Mouse (Mus musculus) midbrain, embryonic 13.5 days (tissue): ENCODE data around the gene Cttnbp2nl. TPM values are rescaled to one million over a fixed set of nuclear protein-coding genes. Genes with fewer than 3 reads are reported as not detected.

Source experiments
- ATAC-seq: fragments of 200-750 bp; cut with Nextera tagmentation; 2 replicates; pipeline ENCODE4 v1.8.0; 2017; ENCODE audit warnings: mild to moderate bottlenecking, moderate TSS enrichment, moderate library complexity
- H3K27ac ChIP-seq: fragments of 300-500 bp; sonication (generic); 2 replicates; pipeline ENCODE4 v1.5.1; 2015; ENCODE audit warnings: inconsistent platforms, mild to moderate bottlenecking, moderate library complexity
- H3K27me3 ChIP-seq: fragments of 300-500 bp; sonication (generic); 2 replicates; pipeline ENCODE4 v1.6.1; 2015; ENCODE audit warnings: mild to moderate bottlenecking, inconsistent platforms
- H3K36me3 ChIP-seq: fragments of 300-500 bp; sonication (generic); 2 replicates; pipeline ENCODE4 v1.6.1; 2015; ENCODE audit warnings: mild to moderate bottlenecking, inconsistent platforms
- H3K4me1 ChIP-seq: fragments of 300-500 bp; sonication (generic); replicated peaks from 2 replicates; pipeline ENCODE4 v1.6.1; 2015; ENCODE audit warnings: inconsistent platforms
- H3K4me2 ChIP-seq: fragments of 300-500 bp; sonication (generic); replicated peaks from 2 replicates; pipeline ENCODE4 v1.6.1; 2015; ENCODE audit warnings: moderate library complexity, mild to moderate bottlenecking, inconsistent platforms
- H3K4me3 ChIP-seq: fragments of 300-500 bp; sonication (generic); replicated peaks from 2 replicates; pipeline ENCODE4 v1.5.1; 2015; ENCODE audit warnings: mild to moderate bottlenecking, inconsistent platforms
- H3K9ac ChIP-seq: fragments of 300-500 bp; sonication (generic); replicated peaks from 2 replicates; pipeline ENCODE4 v1.6.1; 2015; ENCODE audit warnings: mild to moderate bottlenecking, inconsistent platforms
- H3K9me3 ChIP-seq: fragments of 300-500 bp; sonication (generic); 2 replicates; pipeline ENCODE4 v1.6.1; 2016; ENCODE audit warnings: mild to moderate bottlenecking, inconsistent platforms
- WGBS: fragments of 180-500 bp; shearing (Covaris S2); methylation state at CpG from one replicate; pipeline ENCODE4 v1.1.7; 2015; 5-methylcytosine and 5-hydroxymethylcytosine counted together
- polyA plus RNA-seq: library from polyadenylated mRNA; unstranded; fragments of >200 nt; fragmentation: Nextera tagmentation; extraction: Ambion mirVana; gene quantifications from 2 replicates; pipeline ENCODE4 v1.2.1, GENCODE M21; 2015

The Cttnbp2nl gene
- polyA plus RNA-seq, 1 experiment from 2014 or later = 66.7 TPM

- ATAC-seq = no peak
- H3K27ac ChIP-seq = no peak overlapping the region
- H3K36me3 ChIP-seq = peaks cover 72% of the 10 kb centered on the region
- peaks cover 9% of the 10 kb centered on the region for H3K4me1 ChIP-seq
- no peak overlapping the region for H3K4me3 ChIP-seq
- no peak overlapping the region for H3K9ac ChIP-seq
- no peaks in the 10 kb centered on the region for H3K27me3 ChIP-seq
- 91% methylated on average over 10 of the region's 10 CpGs for WGBS
- H3K4me2 ChIP-seq = no peak overlapping the region
- H3K9me3 ChIP-seq = no peaks in the 10 kb centered on the region
These were observed 16.6 kb downstream of the Cttnbp2nl start for GRCm38 (mm10) chr3:105036281-105036847.

GRCm38 (mm10) chr3:105023371-105024005 lies 29.5 kb downstream of the Cttnbp2nl start:
- ATAC-seq = no peak
- WGBS = 91% methylated on average over 10 of the region's 10 CpGs
- no peak overlapping the region for H3K27ac ChIP-seq

GRCm38 (mm10) chr3:105019826-105020692 lies 32.9 kb downstream of the Cttnbp2nl start:
- Histone ChIP-seq H3K4me3 (no peak overlapping the region), H3K27me3 (no peaks in the 10 kb centered on the region), H3K4me1 (peaks cover 7% of the 10 kb centered on the region; the same call in 1 of the 2 replicates), H3K9me3 (no peaks in the 10 kb centered on the region), H3K27ac (no peak overlapping the region), H3K9ac (no peak overlapping the region), H3K4me2 (no peak overlapping the region), H3K36me3 (peaks cover 30% of the 10 kb centered on the region)
- peak; percentile 60; the same call in 1 of the 2 replicates for ATAC-seq
- WGBS = 62% methylated on average over 12 of the region's 12 CpGs

More at GRCm38 (mm10) chr3:105023371-105024005, 29.5 kb downstream of the Cttnbp2nl start:
- H3K4me3 ChIP-seq = no peak overlapping the region
- H3K9ac ChIP-seq = no peak overlapping the region
- H3K4me1 ChIP-seq = peaks cover 7% of the 10 kb centered on the region; the same call in 1 of the 2 replicates
- H3K27me3 ChIP-seq = no peaks in the 10 kb centered on the region
- peaks cover 38% of the 10 kb centered on the region for H3K36me3 ChIP-seq
- H3K9me3 ChIP-seq = no peaks in the 10 kb centered on the region
- H3K4me2 ChIP-seq = no peak overlapping the region

GRCm38 (mm10) chr3:105018783-105019105 lies 34.2 kb downstream of the Cttnbp2nl start:
- H3K4me3 ChIP-seq = no peak overlapping the region
- H3K9me3 ChIP-seq = no peaks in the 10 kb centered on the region
- WGBS = 94% methylated on average over 6 of the region's 6 CpGs
- H3K36me3 ChIP-seq = peaks cover 26% of the 10 kb centered on the region; the same call in 1 of the 2 replicates
- H3K4me2 ChIP-seq = no peak overlapping the region
- H3K27me3 ChIP-seq = no peaks in the 10 kb centered on the region
- no peak overlapping the region for H3K27ac ChIP-seq
- H3K9ac ChIP-seq = no peak overlapping the region
- ATAC-seq = no peak
- H3K4me1 ChIP-seq = peaks cover 7% of the 10 kb centered on the region; the same call in 1 of the 2 replicates

- Histone ChIP-seq H3K36me3 (peaks cover 28% of the 10 kb centered on the region; the same call in 1 of the 2 replicates), H3K9ac (no peak overlapping the region), H3K4me1 (peaks cover 7% of the 10 kb centered on the region; the same call in 1 of the 2 replicates), H3K4me3 (no peak overlapping the region), H3K27me3 (no peaks in the 10 kb centered on the region), H3K4me2 (no peak overlapping the region), H3K27ac (no peak overlapping the region), H3K9me3 (no peaks in the 10 kb centered on the region)
- ATAC-seq = no peak
- WGBS = 92% methylated on average over 10 of the region's 10 CpGs
These were observed 34.7 kb downstream of the Cttnbp2nl start for GRCm38 (mm10) chr3:105018085-105018782.

GRCm38 (mm10) chr3:105017314-105017713 lies 35.6 kb downstream of the Cttnbp2nl start:
- Histone ChIP-seq H3K27ac (no peak overlapping the region), H3K9me3 (no peaks in the 10 kb centered on the region), H3K4me3 (no peak overlapping the region), H3K4me2 (no peak overlapping the region), H3K9ac (no peak overlapping the region), H3K36me3 (0 out of 2 replicates have a peak, but pooled peaks cover 22% of the 10 kb centered on the region), H3K4me1 (peaks cover 7% of the 10 kb centered on the region; the same call in 1 of the 2 replicates), H3K27me3 (no peaks in the 10 kb centered on the region)
- ATAC-seq = no peak
- WGBS = 91% methylated on average over 8 of the region's 8 CpGs

- 87% methylated on average over 7 of the region's 7 CpGs for WGBS
- Histone ChIP-seq H3K27me3 (no peaks in the 10 kb centered on the region), H3K27ac (no peak overlapping the region), H3K9me3 (no peaks in the 10 kb centered on the region), H3K36me3 (peaks cover 27% of the 10 kb centered on the region; the same call in 1 of the 2 replicates), H3K9ac (no peak overlapping the region), H3K4me3 (no peak overlapping the region), H3K4me1 (peaks cover 7% of the 10 kb centered on the region; the same call in 1 of the 2 replicates), H3K4me2 (no peak overlapping the region)
- ATAC-seq = no peak
These were observed 36.7 kb downstream of the Cttnbp2nl start for GRCm38 (mm10) chr3:105016204-105016603.

- Histone ChIP-seq H3K4me2 (no peak overlapping the region), H3K27ac (no peak overlapping the region), H3K36me3 (peaks cover 40% of the 10 kb centered on the region), H3K9me3 (no peaks in the 10 kb centered on the region), H3K27me3 (no peaks in the 10 kb centered on the region), H3K4me1 (peaks cover 4% of the 10 kb centered on the region; the same call in 1 of the 2 replicates), H3K9ac (no peak overlapping the region), H3K4me3 (no peak overlapping the region)
- no peak for ATAC-seq
- 84% methylated on average over 2 of the region's 2 CpGs for WGBS
These were observed 38.0 kb downstream of the Cttnbp2nl start for GRCm38 (mm10) chr3:105014908-105015307.

- no peak overlapping the region for H3K4me2 ChIP-seq
- H3K27me3 ChIP-seq = no peaks in the 10 kb centered on the region
- 95% methylated on average over 7 of the region's 7 CpGs for WGBS
- no peak overlapping the region for H3K9ac ChIP-seq
- no peak overlapping the region for H3K27ac ChIP-seq
- H3K9me3 ChIP-seq = no peaks in the 10 kb centered on the region
- H3K36me3 ChIP-seq = peaks cover 52% of the 10 kb centered on the region
- no peaks in the 10 kb centered on the region for H3K4me1 ChIP-seq
- H3K4me3 ChIP-seq = no peak overlapping the region
- ATAC-seq = no peak
These were observed 40.1 kb downstream of the Cttnbp2nl start for GRCm38 (mm10) chr3:105012696-105013313.

GRCm38 (mm10) chr3:105011883-105012282 lies 41.1 kb downstream of the Cttnbp2nl start:
- H3K9me3 ChIP-seq = no peaks in the 10 kb centered on the region
- H3K4me3 ChIP-seq = no peak overlapping the region
- peaks cover 56% of the 10 kb centered on the region for H3K36me3 ChIP-seq
- 90% methylated on average over 5 of the region's 5 CpGs for WGBS
- no peaks in the 10 kb centered on the region for H3K4me1 ChIP-seq
- no peak overlapping the region for H3K9ac ChIP-seq
- H3K27ac ChIP-seq = no peak overlapping the region
- H3K27me3 ChIP-seq = no peaks in the 10 kb centered on the region
- no peak overlapping the region for H3K4me2 ChIP-seq
- ATAC-seq = no peak

- Histone ChIP-seq H3K4me3 (no peak overlapping the region), H3K9ac (no peak overlapping the region), H3K4me1 (no peaks in the 10 kb centered on the region), H3K36me3 (peaks cover 64% of the 10 kb centered on the region), H3K4me2 (no peak overlapping the region), H3K27me3 (no peaks in the 10 kb centered on the region), H3K27ac (no peak overlapping the region), H3K9me3 (no peaks in the 10 kb centered on the region)
- no peak for ATAC-seq
- WGBS = 88% methylated on average over 11 of the region's 11 CpGs
These were observed 42.1 kb downstream of the Cttnbp2nl start for GRCm38 (mm10) chr3:105010681-105011339.
